Mouse (Mus musculus): ENCODE results near the gene Itga7.
A peak's percentile ranks its signal among the peaks of the same experiment; 100 is the strongest.

DNA sequence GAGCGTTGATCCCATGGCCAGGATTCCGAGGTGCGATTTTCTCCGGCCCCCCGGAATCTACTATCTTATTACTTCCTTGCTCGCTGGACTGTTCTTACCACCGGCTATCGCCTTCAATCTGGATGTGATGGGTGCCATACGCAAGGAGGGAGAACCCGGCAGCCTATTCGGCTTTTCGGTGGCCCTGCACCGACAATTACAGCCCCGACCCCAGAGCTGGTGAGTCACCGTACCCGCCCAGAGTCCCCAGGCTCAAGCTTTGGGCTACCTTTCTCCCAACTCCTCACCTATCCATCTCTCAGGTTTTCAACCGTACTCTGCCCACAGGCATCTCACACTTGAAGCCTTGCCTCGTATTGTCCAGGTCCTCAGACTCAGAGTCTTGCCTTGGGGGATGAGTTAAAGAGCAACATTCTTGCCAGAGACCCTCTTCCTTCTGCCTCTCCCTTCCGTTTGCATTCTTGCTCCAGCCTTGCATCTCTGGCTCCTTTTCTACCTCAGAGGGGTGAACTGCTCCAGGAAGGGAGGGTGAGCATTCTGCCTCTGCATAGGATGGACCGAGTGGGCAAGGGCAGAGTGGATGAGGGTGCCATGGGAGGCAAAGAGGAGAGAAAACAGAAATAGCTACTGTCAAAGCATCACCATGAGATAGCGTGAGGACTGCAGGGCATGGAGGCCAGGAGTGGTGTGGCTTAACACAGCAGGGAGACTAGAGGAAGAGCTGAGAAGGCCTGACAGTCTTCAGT is 531 bp downstream of the Itga7 start:
- no peak for TF ChIP-seq CTCF (IDR thresholded peaks at IDR 0.05; ENCODE audit: borderline replicate concordance, insufficient read depth, low read depth, low read length)
- peak; percentile 7; the same call in 1 of the 2 replicates for TF ChIP-seq POLR2A (IDR thresholded peaks at IDR 0.05; ENCODE audit: borderline replicate concordance, insufficient read depth, low read length)
